Mouse (Mus musculus) hindbrain, embryonic 10.5 days (tissue): ENCODE results near the gene Exosc10. TPM values are rescaled to one million over a fixed set of nuclear protein-coding genes. Genes with fewer than 3 reads are reported as not detected.
A peak's percentile ranks its signal among the peaks of the same experiment; 100 is the strongest.

Source experiments
- DNase-seq: peaks from one replicate; pipeline ENCODE4 v3.0.0-alpha.2; 2017; ENCODE audit warnings: low spot score
- H3K27ac ChIP-seq: fragments of 300-500 bp; sonication (generic); 2 replicates; pipeline ENCODE4 v1.5.1; 2016; ENCODE audit warnings: mild to moderate bottlenecking, moderate library complexity
- H3K27me3 ChIP-seq: fragments of 300-500 bp; sonication (generic); 2 replicates; pipeline ENCODE4 v1.6.1; 2016; ENCODE audit warnings: mild to moderate bottlenecking; ENCODE audit not compliant: poor library complexity, insufficient read depth, severe bottlenecking
- H3K36me3 ChIP-seq: fragments of 300-500 bp; sonication (generic); 2 replicates; pipeline ENCODE4 v1.6.1; 2016; ENCODE audit warnings: mild to moderate bottlenecking, moderate library complexity
- H3K4me1 ChIP-seq: fragments of 300-500 bp; sonication (generic); replicated peaks from 2 replicates; pipeline ENCODE4 v1.6.1; 2016; ENCODE audit warnings: mild to moderate bottlenecking
- H3K4me3 ChIP-seq: fragments of 300-500 bp; sonication (generic); 2 replicates; pipeline ENCODE4 v1.5.1; 2016; ENCODE audit warnings: mild to moderate bottlenecking, moderate library complexity
- H3K9me3 ChIP-seq: fragments of 300-500 bp; sonication (generic); 2 replicates; pipeline ENCODE4 v1.6.1; 2016; ENCODE audit warnings: mild to moderate bottlenecking, moderate library complexity
- WGBS: fragments of 180-500 bp; shearing (Covaris S2); methylation state at CpG from one replicate; pipeline ENCODE4 v1.1.7; 2016; 5-methylcytosine and 5-hydroxymethylcytosine counted together
- polyA plus RNA-seq: library from polyadenylated mRNA; unstranded; fragments of >200 nt; fragmentation: Nextera tagmentation; extraction: Ambion mirVana; gene quantifications from 2 replicates; pipeline ENCODE4 v1.2.1, GENCODE M21; 2016

The Exosc10 gene
- polyA plus RNA-seq, 1 experiment from 2014 or later = 97.4 TPM

DNA sequence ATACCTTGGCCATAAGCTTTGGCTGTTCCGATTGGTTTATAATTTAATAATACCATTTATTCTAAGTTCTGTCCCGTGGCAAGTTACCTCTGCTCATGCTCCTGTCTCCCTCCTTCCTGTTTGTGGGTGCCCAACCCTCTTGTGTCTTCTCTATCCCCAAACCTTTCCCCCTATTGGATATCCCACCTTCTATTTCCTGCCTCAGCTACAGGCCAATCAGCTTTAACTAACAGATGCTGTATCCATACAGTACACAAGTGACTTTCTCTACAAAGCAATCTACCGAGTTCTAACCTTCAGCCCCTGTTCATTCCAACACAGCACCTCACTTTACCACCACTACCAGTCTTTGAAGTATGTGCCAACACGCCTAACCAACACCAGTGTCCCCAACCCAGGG, 65.4 kb downstream of the Exosc10 start:
- Histone ChIP-seq H3K36me3 (peaks cover 67% of the 10 kb centered on the region), H3K27me3 (no peaks in the 10 kb centered on the region), H3K27ac (no peak overlapping the region), H3K4me1 (peaks cover 28% of the 10 kb centered on the region), H3K9me3 (no peaks in the 10 kb centered on the region), H3K4me3 (peak overlapping the region; percentile 24)
- DNase-seq = no peak
- WGBS = 90% methylated on average over 4 of the region's 4 CpGs

GRCm38 (mm10) chr4:148625010-148625409, 66.8 kb downstream of the Exosc10 start:
- DNase-seq = no peak
- H3K27ac ChIP-seq = no peak overlapping the region
- H3K9me3 ChIP-seq = no peaks in the 10 kb centered on the region
- 87% methylated on average over 10 of the region's 10 CpGs for WGBS
- H3K4me3 ChIP-seq = peak overlapping the region; percentile 100
- peaks cover 28% of the 10 kb centered on the region for H3K4me1 ChIP-seq
- no peaks in the 10 kb centered on the region for H3K27me3 ChIP-seq
- peaks cover 53% of the 10 kb centered on the region for H3K36me3 ChIP-seq

- WGBS = 1% methylated on average over 57 of the region's 57 CpGs
- peak; percentile 39 for DNase-seq
Observed at GRCm38 (mm10) chr4:148625756-148626622, 67.8 kb downstream of the Exosc10 start.

DNA sequence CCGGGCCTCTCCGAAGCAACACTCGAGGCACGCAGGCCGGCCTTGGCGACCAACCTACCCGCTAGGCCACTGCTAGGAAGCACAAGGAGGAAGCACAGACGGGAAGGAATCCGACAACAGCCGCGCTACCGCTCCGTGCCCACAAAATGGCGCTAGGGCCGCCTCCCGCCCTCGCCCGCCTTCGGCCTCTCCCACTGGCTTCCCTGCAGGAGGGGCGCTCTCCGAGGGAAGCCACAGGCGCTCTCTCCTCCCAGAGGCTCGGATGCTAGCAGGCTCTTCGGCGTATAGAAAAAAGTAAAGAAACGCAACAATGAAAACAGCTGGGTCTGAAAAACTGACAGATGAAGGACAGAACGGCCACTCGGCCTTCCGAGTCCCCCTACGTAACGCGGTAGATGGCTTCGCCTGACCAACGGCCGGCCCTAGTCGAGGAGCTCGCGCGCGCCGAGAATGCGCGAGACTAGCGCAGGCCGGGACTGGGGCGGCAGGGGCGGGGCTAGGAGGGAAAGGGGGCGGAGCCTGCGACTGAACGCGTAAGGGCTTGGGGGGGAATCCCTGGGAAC, 68.5 kb downstream of the Exosc10 start, which contains the start of gene Tardbp:
Gene Tardbp, minus strand, starts transcription at position 397 of the 563 bp plus-strand sequence.
- peaks cover 28% of the 10 kb centered on the region for H3K4me1 ChIP-seq
- DNase-seq = peak; percentile 95
- no peaks in the 10 kb centered on the region for H3K9me3 ChIP-seq
- H3K27ac ChIP-seq = peak within 1 kb of the TSS; percentile 100
- WGBS = under 1% methylated on average over 51 of the region's 51 CpGs
- H3K27me3 ChIP-seq = no peaks in the 10 kb centered on the region
- H3K36me3 ChIP-seq = peaks cover 36% of the 10 kb centered on the region
- peak within 1 kb of the TSS; percentile 100 for H3K4me3 ChIP-seq

More at GRCm38 (mm10) chr4:148625756-148626622, 67.8 kb downstream of the Exosc10 start:
- Histone ChIP-seq H3K36me3 (peaks cover 43% of the 10 kb centered on the region), H3K4me1 (peaks cover 28% of the 10 kb centered on the region), H3K9me3 (no peaks in the 10 kb centered on the region), H3K27me3 (no peaks in the 10 kb centered on the region), H3K4me3 (peak overlapping the region; percentile 100), H3K27ac (peak overlapping the region; percentile 100)

DNA sequence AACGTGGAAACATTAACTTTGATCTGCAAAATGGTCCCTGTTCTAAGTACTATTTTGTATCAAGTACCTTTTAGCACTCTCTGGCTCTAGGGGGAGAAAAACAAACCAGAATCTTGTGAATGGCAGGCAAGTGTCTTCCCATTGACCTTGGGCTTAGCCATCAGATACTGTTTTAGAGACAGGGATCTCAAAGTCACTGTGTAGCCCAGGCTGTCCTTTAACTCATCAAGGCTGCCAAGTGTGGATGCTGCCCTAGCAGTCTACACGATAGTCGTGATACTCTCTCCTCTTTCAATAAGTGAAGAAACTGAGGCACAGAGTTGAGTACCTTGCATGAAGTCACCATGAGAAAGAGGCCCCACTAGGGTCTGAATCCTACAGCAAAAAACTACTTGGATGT, 69.0 kb downstream of the Exosc10 start:
- peaks cover 30% of the 10 kb centered on the region for H3K36me3 ChIP-seq
- WGBS = 64% methylated on average over 3 of the region's 3 CpGs
- H3K27me3 ChIP-seq = no peaks in the 10 kb centered on the region
- H3K4me1 ChIP-seq = peaks cover 28% of the 10 kb centered on the region
- H3K4me3 ChIP-seq = peak overlapping the region; percentile 100
- H3K9me3 ChIP-seq = no peaks in the 10 kb centered on the region
- H3K27ac ChIP-seq = peak overlapping the region; percentile 100
- DNase-seq = no peak

Other genes starting within 250 kb of the Exosc10 start
- 25.0 and 25.8 TPM in 2 replicates for gene Ubiad1, start 113.7 kb upstream of the Exosc10 start, polyA plus RNA-seq
- 25.1 and 25.3 TPM in 2 replicates for gene Mtor, start 109.8 kb upstream of the Exosc10 start, polyA plus RNA-seq
- gene Angptl7, start 58.0 kb upstream of the Exosc10 start, polyA plus RNA-seq = 0.29 and 0.31 TPM in 2 replicates
- 190 and 218 TPM in 2 replicates for gene Srm, start 33.1 kb downstream of the Exosc10 start, polyA plus RNA-seq
- 0.09 TPM in 1 of 2 replicates, not detected in the other for gene Masp2, start 44.1 kb downstream of the Exosc10 start, polyA plus RNA-seq
- gene Tardbp, start 68.6 kb downstream of the Exosc10 start, polyA plus RNA-seq = 302 and 421 TPM in 2 replicates
- not detected in 2 replicates for gene Gm572, start 84.9 kb downstream of the Exosc10 start, polyA plus RNA-seq
- gene Casz1, start 246.0 kb downstream of the Exosc10 start, polyA plus RNA-seq = 13.8 and 14.4 TPM in 2 replicates